Mouse (Mus musculus): ENCODE measurements around the gene Slc35f4. TPM values are rescaled to one million over a fixed set of nuclear protein-coding genes. Genes with fewer than 3 reads are reported as not detected.
"Not testable (repeated sequence)": the region's sequence is repeated elsewhere in the genome, so short reads cannot be mapped to it uniquely, and the experiment has no call there.

Gene Slc35f4
- polyA plus RNA-seq, 1 experiment from 2014 or later = not detected

GRCm38 (mm10) chr14:49293802-49294449, 231.9 kb downstream of the Slc35f4 start:
- Histone ChIP-seq H3K4me1 (ENCODE audit: control insufficient read depth, insufficient read depth, low read length) (no peaks in the 10 kb centered on the region), H3K9ac (replicated peaks; ENCODE audit: low read length) (no peak overlapping the region), H3K36me3 (replicated peaks; ENCODE audit: control insufficient read depth, insufficient read depth, low read depth, low read length) (no peaks in the 10 kb centered on the region), H3K4me2 (ENCODE audit: low read depth, low read length) (no peak overlapping the region), H3K27me3 (ENCODE audit: control insufficient read depth, insufficient read depth, low read length) (no peaks in the 10 kb centered on the region), H3K4me3 (ENCODE audit: low read depth, low read length) (no peak overlapping the region), H3K9me3 (replicated peaks; ENCODE audit: control insufficient read depth, low read length) (no peaks in the 10 kb centered on the region), H3K27ac (replicated peaks; ENCODE audit: low read depth, low read length) (no peak overlapping the region)
- no peak for DNase-seq (ENCODE audit: low spot score)
- WGBS = 32% methylated on average over 4 of the region's 4 CpGs
- no peak for ATAC-seq (replicated peaks; ENCODE audit: insufficient number of reproducible peaks, low FRiP score, low TSS enrichment, low read depth)

- WGBS = 86% methylated on average over 3 of the region's 3 CpGs
- H3K27me3 ChIP-seq (ENCODE audit: control insufficient read depth, insufficient read depth, low read length) = no peaks in the 10 kb centered on the region
- DNase-seq (ENCODE audit: low spot score) (no peak), ATAC-seq (replicated peaks; ENCODE audit: insufficient number of reproducible peaks, low FRiP score, low TSS enrichment, low read depth) (no peak)
- no peaks in the 10 kb centered on the region for H3K9me3 ChIP-seq (replicated peaks; ENCODE audit: control insufficient read depth, low read length)
- no peak overlapping the region for H3K9ac ChIP-seq (replicated peaks; ENCODE audit: low read length)
- no peaks in the 10 kb centered on the region for H3K4me1 ChIP-seq (ENCODE audit: control insufficient read depth, insufficient read depth, low read length)
- H3K36me3 ChIP-seq (replicated peaks; ENCODE audit: control insufficient read depth, insufficient read depth, low read depth, low read length) = no peaks in the 10 kb centered on the region
- no peak overlapping the region for H3K27ac ChIP-seq (replicated peaks; ENCODE audit: low read depth, low read length)
- H3K4me3 ChIP-seq (ENCODE audit: low read depth, low read length) = no peak overlapping the region
- H3K4me2 ChIP-seq (ENCODE audit: low read depth, low read length) = no peak overlapping the region
These were observed 235.7 kb downstream of the Slc35f4 start for GRCm38 (mm10) chr14:49290029-49290745.

GRCm38 (mm10) chr14:49283784-49284655, 241.8 kb downstream of the Slc35f4 start:
- H3K4me1 ChIP-seq (ENCODE audit: control insufficient read depth, insufficient read depth, low read length) = no peaks in the 10 kb centered on the region
- H3K4me3 ChIP-seq (ENCODE audit: low read depth, low read length) = no peak overlapping the region
- ATAC-seq (replicated peaks; ENCODE audit: insufficient number of reproducible peaks, low FRiP score, low TSS enrichment, low read depth) = no peak
- H3K9me3 ChIP-seq (replicated peaks; ENCODE audit: control insufficient read depth, low read length) = no peaks in the 10 kb centered on the region
- no peaks in the 10 kb centered on the region for H3K36me3 ChIP-seq (replicated peaks; ENCODE audit: control insufficient read depth, insufficient read depth, low read depth, low read length)
- WGBS = 81% methylated on average over 7 of the region's 7 CpGs
- no peak overlapping the region for H3K27ac ChIP-seq (replicated peaks; ENCODE audit: low read depth, low read length)
- no peaks in the 10 kb centered on the region for H3K27me3 ChIP-seq (ENCODE audit: control insufficient read depth, insufficient read depth, low read length)
- H3K9ac ChIP-seq (replicated peaks; ENCODE audit: low read length) = no peak overlapping the region
- no peak for DNase-seq (ENCODE audit: low spot score)
- no peak overlapping the region for H3K4me2 ChIP-seq (ENCODE audit: low read depth, low read length)

GRCm38 (mm10) chr14:49278880-49279279, 247.0 kb downstream of the Slc35f4 start:
- no peak overlapping the region for H3K9ac ChIP-seq (replicated peaks; ENCODE audit: low read length)
- H3K36me3 ChIP-seq (replicated peaks; ENCODE audit: control insufficient read depth, insufficient read depth, low read depth, low read length) = no peaks in the 10 kb centered on the region
- WGBS = 87% methylated on average over 6 of the region's 6 CpGs
- no peak for ATAC-seq (replicated peaks; ENCODE audit: insufficient number of reproducible peaks, low FRiP score, low TSS enrichment, low read depth)
- no peaks in the 10 kb centered on the region for H3K27me3 ChIP-seq (ENCODE audit: control insufficient read depth, insufficient read depth, low read length)
- no peak overlapping the region for H3K27ac ChIP-seq (replicated peaks; ENCODE audit: low read depth, low read length)
- H3K4me2 ChIP-seq (ENCODE audit: low read depth, low read length) = no peak overlapping the region
- no peak for DNase-seq (ENCODE audit: low spot score)
- no peaks in the 10 kb centered on the region for H3K4me1 ChIP-seq (ENCODE audit: control insufficient read depth, insufficient read depth, low read length)
- H3K9me3 ChIP-seq (replicated peaks; ENCODE audit: control insufficient read depth, low read length) = no peaks in the 10 kb centered on the region
- H3K4me3 ChIP-seq (ENCODE audit: low read depth, low read length) = no peak overlapping the region

- H3K4me2 ChIP-seq (ENCODE audit: low read depth, low read length); H3K4me1 ChIP-seq (ENCODE audit: control insufficient read depth, insufficient read depth, low read length); H3K27me3 ChIP-seq (ENCODE audit: control insufficient read depth, insufficient read depth, low read length); H3K27ac ChIP-seq (replicated peaks; ENCODE audit: low read depth, low read length); DNase-seq (ENCODE audit: low spot score); ATAC-seq (replicated peaks; ENCODE audit: insufficient number of reproducible peaks, low FRiP score, low TSS enrichment, low read depth); H3K9ac ChIP-seq (replicated peaks; ENCODE audit: low read length); H3K36me3 ChIP-seq (replicated peaks; ENCODE audit: control insufficient read depth, insufficient read depth, low read depth, low read length); H3K9me3 ChIP-seq (replicated peaks; ENCODE audit: control insufficient read depth, low read length); H3K4me3 ChIP-seq (ENCODE audit: low read depth, low read length): not testable (repeated sequence)
- WGBS = 92% methylated on average over 9 of the region's 9 CpGs
These were observed 247.4 kb downstream of the Slc35f4 start for GRCm38 (mm10) chr14:49278479-49278878.

GRCm38 (mm10) chr14:49277642-49278041, 248.2 kb downstream of the Slc35f4 start:
- H3K4me2 ChIP-seq (ENCODE audit: low read depth, low read length) = no peak overlapping the region
- ATAC-seq (replicated peaks; ENCODE audit: insufficient number of reproducible peaks, low FRiP score, low TSS enrichment, low read depth) (no peak), DNase-seq (ENCODE audit: low spot score) (no peak)
- no peak overlapping the region for H3K4me3 ChIP-seq (ENCODE audit: low read depth, low read length)
- H3K27me3 ChIP-seq (ENCODE audit: control insufficient read depth, insufficient read depth, low read length) = no peaks in the 10 kb centered on the region
- no peak overlapping the region for H3K9ac ChIP-seq (replicated peaks; ENCODE audit: low read length)
- WGBS = 80% methylated on average over 3 of the region's 3 CpGs
- no peaks in the 10 kb centered on the region for H3K9me3 ChIP-seq (replicated peaks; ENCODE audit: control insufficient read depth, low read length)
- no peak overlapping the region for H3K27ac ChIP-seq (replicated peaks; ENCODE audit: low read depth, low read length)
- H3K4me1 ChIP-seq (ENCODE audit: control insufficient read depth, insufficient read depth, low read length) = no peaks in the 10 kb centered on the region
- H3K36me3 ChIP-seq (replicated peaks; ENCODE audit: control insufficient read depth, insufficient read depth, low read depth, low read length) = no peaks in the 10 kb centered on the region

DNA sequence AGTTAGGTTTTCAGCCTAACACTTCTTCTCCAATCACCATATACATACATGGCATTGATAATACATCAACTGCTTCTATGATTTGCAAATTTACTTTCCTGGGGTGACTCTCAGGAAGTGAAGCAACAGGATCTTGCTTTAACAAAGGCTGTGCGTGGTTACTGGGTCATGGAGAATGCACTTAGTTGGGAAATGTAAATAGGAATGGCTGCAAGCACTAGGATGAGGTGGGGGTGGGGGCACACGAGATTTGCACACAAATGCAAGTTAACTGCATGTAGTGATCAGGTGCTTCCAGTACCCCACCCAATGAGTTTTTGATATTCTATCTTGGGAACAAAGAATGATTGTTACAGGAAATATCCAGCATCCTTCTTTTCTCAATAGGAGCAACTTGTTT, 250.5 kb downstream of the Slc35f4 start:
- Histone ChIP-seq H3K4me3 (ENCODE audit: low read depth, low read length) (no peak overlapping the region), H3K4me1 (ENCODE audit: control insufficient read depth, insufficient read depth, low read length) (no peaks in the 10 kb centered on the region), H3K27me3 (ENCODE audit: control insufficient read depth, insufficient read depth, low read length) (no peaks in the 10 kb centered on the region), H3K9me3 (replicated peaks; ENCODE audit: control insufficient read depth, low read length) (no peaks in the 10 kb centered on the region), H3K9ac (replicated peaks; ENCODE audit: low read length) (no peak overlapping the region), H3K36me3 (replicated peaks; ENCODE audit: control insufficient read depth, insufficient read depth, low read depth, low read length) (no peaks in the 10 kb centered on the region), H3K4me2 (ENCODE audit: low read depth, low read length) (no peak overlapping the region), H3K27ac (replicated peaks; ENCODE audit: low read depth, low read length) (no peak overlapping the region)
- ATAC-seq (replicated peaks; ENCODE audit: insufficient number of reproducible peaks, low FRiP score, low TSS enrichment, low read depth) (no peak), DNase-seq (ENCODE audit: low spot score) (no peak)
- WGBS = 42% methylated on average over 2 of the region's 2 CpGs
